Mouse (Mus musculus): ENCODE results near the gene Dok7. TPM values are rescaled to one million over a fixed set of nuclear protein-coding genes. Genes with fewer than 3 reads are reported as not detected.

The Dok7 gene
- polyA plus RNA-seq, 1 experiment: not detected

- Histone ChIP-seq H3K4me3 (replicated peaks) (no peak overlapping the region), H3K9me3 (ENCODE audit: control insufficient read depth, low read length) (no peaks in the 10 kb centered on the region), H3K4me1 (ENCODE audit: control insufficient read depth) (peaks cover 20% of the 10 kb centered on the region), H3K27me3 (ENCODE audit: control insufficient read depth) (peaks cover 29% of the 10 kb centered on the region), H3K36me3 (ENCODE audit: control insufficient read depth) (no peaks in the 10 kb centered on the region)
- TF ChIP-seq GATA1 (IDR thresholded peaks at IDR 0.05; ENCODE audit: low read length) (no peak), TAL1 (IDR thresholded peaks at IDR 0.05; ENCODE audit: low read length) (no peak)
Measured at GRCm38 (mm10) chr5:35120024-35120423, 63.5 kb downstream of the Dok7 start.

- Histone ChIP-seq H3K27me3 (ENCODE audit: control insufficient read depth) (peaks cover 4% of the 10 kb centered on the region), H3K4me3 (replicated peaks) (no peak overlapping the region), H3K9me3 (ENCODE audit: control insufficient read depth, low read length) (peaks cover 3% of the 10 kb centered on the region), H3K36me3 (ENCODE audit: control insufficient read depth) (no peaks in the 10 kb centered on the region), H3K4me1 (ENCODE audit: control insufficient read depth) (peaks cover 3% of the 10 kb centered on the region; the same call in 1 of the 2 replicates)
- TF ChIP-seq TAL1 (IDR thresholded peaks at IDR 0.05; ENCODE audit: low read length) (no peak), GATA1 (IDR thresholded peaks at IDR 0.05; ENCODE audit: low read length) (no peak)
Measured at GRCm38 (mm10) chr5:35129208-35129607, 72.6 kb downstream of the Dok7 start.

DNA sequence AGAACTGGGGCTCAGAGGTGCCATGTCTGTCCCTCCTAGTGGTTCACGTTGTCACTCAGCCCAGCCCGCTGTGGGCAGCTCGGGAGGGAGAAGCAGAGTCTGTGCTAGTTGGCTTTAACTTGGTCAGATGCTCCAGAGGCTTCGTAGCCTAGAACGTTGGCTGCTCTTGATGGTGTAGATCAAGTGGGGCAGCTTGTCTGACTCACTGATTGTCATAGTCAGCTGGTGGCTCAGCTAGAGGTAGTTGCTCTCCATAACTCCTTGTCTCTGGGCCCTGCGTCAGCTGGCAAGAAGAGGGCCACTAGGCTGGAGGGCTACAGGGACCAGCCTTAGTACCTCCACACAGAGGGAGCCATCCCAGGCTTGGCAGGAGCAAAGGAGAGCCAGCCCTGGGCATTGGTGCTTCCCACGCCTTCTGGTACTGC is 73.2 kb downstream of the Dok7 start:
- H3K9me3 ChIP-seq (ENCODE audit: control insufficient read depth, low read length): peaks cover 3% of the 10 kb centered on the region
- peaks cover 3% of the 10 kb centered on the region; the same call in 1 of the 2 replicates for H3K4me1 ChIP-seq (ENCODE audit: control insufficient read depth)
- no peak for TF ChIP-seq GATA1 (IDR thresholded peaks at IDR 0.05; ENCODE audit: low read length)
- no peak for TF ChIP-seq TAL1 (IDR thresholded peaks at IDR 0.05; ENCODE audit: low read length)
- no peak overlapping the region for H3K4me3 ChIP-seq (replicated peaks)
- no peaks in the 10 kb centered on the region for H3K36me3 ChIP-seq (ENCODE audit: control insufficient read depth)
- peaks cover 4% of the 10 kb centered on the region for H3K27me3 ChIP-seq (ENCODE audit: control insufficient read depth)

DNA sequence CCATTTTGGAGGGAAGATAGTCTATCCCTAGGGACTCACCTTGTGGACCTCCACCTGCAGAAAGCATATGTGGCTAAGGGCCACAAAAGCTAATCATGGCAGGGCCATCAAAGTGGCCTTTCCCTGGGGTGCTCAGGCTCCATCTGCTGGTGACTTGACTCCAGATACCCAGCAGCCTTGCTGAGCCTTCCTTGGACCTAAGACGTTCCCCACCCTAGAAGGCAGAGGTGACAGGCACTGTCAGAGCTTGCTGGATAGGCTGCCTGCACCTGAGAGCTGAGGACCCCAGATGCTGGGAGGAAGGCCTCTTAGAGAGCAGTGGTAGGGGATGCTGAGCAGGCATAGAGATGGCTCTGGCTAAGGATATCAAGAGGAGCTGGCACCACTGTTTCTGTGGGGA is 74.7 kb downstream of the Dok7 start:
- Histone ChIP-seq H3K9me3 (ENCODE audit: control insufficient read depth, low read length) (peaks cover 3% of the 10 kb centered on the region), H3K4me3 (replicated peaks) (no peak overlapping the region), H3K27me3 (ENCODE audit: control insufficient read depth) (peaks cover 4% of the 10 kb centered on the region), H3K36me3 (ENCODE audit: control insufficient read depth) (no peaks in the 10 kb centered on the region), H3K4me1 (ENCODE audit: control insufficient read depth) (peaks cover 3% of the 10 kb centered on the region; the same call in 1 of the 2 replicates)
- TF ChIP-seq TAL1 (IDR thresholded peaks at IDR 0.05; ENCODE audit: low read length): no peak
- TF ChIP-seq GATA1 (IDR thresholded peaks at IDR 0.05; ENCODE audit: low read length): no peak

DNA sequence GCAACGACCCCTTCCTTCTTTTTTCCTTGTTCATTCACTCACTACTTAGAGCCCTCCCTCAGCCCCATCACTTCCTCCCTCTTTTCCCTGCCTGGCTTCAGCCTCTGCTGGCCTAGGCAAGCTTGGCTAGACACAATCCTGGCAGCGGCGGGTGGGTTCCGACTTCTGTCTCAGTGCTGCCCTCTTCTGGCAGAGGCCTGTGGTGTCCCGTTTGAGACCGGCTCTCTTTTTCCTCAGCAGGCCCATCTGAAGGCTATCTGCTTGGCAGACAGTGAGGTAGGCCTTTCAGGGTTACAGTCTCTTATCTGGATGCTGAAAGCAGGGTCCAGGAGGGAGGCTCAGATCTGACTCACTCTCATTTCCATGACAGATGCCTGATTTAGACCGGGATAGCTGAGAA is 75.2 kb downstream of the Dok7 start:
- peaks cover 4% of the 10 kb centered on the region for H3K27me3 ChIP-seq (ENCODE audit: control insufficient read depth)
- no peaks in the 10 kb centered on the region for H3K36me3 ChIP-seq (ENCODE audit: control insufficient read depth)
- H3K4me3 ChIP-seq (replicated peaks): no peak overlapping the region
- peaks cover 3% of the 10 kb centered on the region for H3K9me3 ChIP-seq (ENCODE audit: control insufficient read depth, low read length)
- TF ChIP-seq GATA1 (IDR thresholded peaks at IDR 0.05; ENCODE audit: low read length): no peak
- TF ChIP-seq TAL1 (IDR thresholded peaks at IDR 0.05; ENCODE audit: low read length): no peak
- H3K4me1 ChIP-seq (ENCODE audit: control insufficient read depth): peaks cover 3% of the 10 kb centered on the region; the same call in 1 of the 2 replicates

DNA sequence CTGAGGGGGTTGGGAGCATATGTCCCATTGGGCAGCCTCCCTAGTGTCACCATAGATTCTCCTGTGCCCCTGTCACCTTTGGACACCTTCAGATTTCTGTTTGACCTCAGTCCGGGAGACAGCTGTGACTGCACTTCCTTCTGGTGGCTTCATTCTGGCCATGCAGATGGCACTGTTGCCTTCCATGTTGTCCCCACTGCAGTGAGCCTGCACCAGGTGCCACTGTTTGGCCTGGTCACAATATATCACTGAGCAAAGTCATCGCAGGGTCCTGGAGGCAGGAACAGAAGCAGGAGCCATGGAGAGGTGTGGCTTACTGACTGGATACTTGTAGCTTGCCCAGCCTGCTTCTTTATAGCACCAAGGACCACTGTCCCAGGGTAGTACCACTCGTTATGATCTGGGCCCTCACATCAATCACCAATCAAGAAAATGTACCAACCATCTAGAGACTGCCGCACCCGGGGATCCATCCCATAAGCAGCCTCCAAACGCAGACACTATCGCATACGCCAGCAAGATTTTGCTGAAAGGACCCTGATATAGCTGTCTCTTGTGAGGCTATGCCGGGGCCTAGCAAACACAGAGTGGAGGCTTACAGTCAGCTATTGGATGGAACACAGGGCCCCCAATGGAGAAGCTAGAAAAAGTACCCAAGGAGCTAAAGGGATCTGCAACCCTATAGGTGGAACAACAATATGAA is 75.9 kb downstream of the Dok7 start:
- Histone ChIP-seq H3K4me3 (replicated peaks) (no peak overlapping the region), H3K27me3 (ENCODE audit: control insufficient read depth) (peaks cover 4% of the 10 kb centered on the region), H3K36me3 (ENCODE audit: control insufficient read depth) (no peaks in the 10 kb centered on the region), H3K4me1 (ENCODE audit: control insufficient read depth) (peaks cover 3% of the 10 kb centered on the region; the same call in 1 of the 2 replicates), H3K9me3 (ENCODE audit: control insufficient read depth, low read length) (peaks cover 3% of the 10 kb centered on the region)
- TF ChIP-seq GATA1 (IDR thresholded peaks at IDR 0.05; ENCODE audit: low read length) (no peak), TAL1 (IDR thresholded peaks at IDR 0.05; ENCODE audit: low read length) (no peak)

DNA sequence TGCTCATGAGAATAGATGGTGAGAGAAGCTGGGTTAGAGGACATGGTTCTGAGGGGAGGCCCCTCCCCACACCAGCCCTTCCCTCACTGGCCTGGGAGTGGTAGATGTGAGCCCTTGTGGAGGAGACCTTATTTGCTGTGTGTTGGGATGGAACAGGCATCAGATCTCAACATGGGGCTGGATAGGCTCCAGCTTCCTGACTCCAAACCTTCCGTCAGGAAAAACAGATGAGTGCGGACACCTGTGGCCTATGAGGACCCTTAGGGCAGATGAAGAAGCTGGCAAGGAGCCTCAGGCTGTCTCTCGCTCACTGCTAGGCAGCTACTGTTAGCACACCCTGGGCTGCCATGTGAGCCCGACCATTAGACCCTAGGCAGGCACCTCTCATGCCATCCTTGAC is 76.9 kb downstream of the Dok7 start:
- peaks cover 3% of the 10 kb centered on the region for H3K9me3 ChIP-seq (ENCODE audit: control insufficient read depth, low read length)
- no peak overlapping the region for H3K4me3 ChIP-seq (replicated peaks)
- peaks cover 3% of the 10 kb centered on the region; the same call in 1 of the 2 replicates for H3K4me1 ChIP-seq (ENCODE audit: control insufficient read depth)
- TF ChIP-seq GATA1 (IDR thresholded peaks at IDR 0.05; ENCODE audit: low read length) (no peak), TAL1 (IDR thresholded peaks at IDR 0.05; ENCODE audit: low read length) (no peak)
- H3K36me3 ChIP-seq (ENCODE audit: control insufficient read depth): no peaks in the 10 kb centered on the region
- H3K27me3 ChIP-seq (ENCODE audit: control insufficient read depth): peaks cover 2% of the 10 kb centered on the region

DNA sequence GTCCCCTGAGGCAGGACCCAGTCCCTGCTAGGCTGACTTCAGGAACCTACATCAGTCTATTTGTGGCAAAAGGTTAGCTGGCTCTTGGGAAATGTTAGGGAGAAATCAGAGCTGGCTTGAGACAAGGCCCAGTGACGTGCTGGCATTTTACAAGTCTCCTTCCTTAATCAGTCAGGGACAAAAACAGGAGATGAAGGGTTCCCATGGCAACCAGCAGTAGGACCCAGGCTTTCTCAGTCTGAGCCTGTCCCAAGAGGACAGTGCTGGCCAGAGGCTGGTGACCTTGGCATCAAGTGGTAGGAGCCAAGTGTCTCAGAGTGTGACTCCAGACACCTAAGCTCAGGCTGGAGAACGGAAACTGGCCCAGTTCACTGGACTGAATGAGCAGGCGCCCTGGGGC is 77.7 kb downstream of the Dok7 start:
- Histone ChIP-seq H3K4me3 (replicated peaks) (no peak overlapping the region), H3K27me3 (ENCODE audit: control insufficient read depth) (peaks cover 2% of the 10 kb centered on the region)
- no peak for TF ChIP-seq TAL1 (IDR thresholded peaks at IDR 0.05; ENCODE audit: low read length)
- no peak for TF ChIP-seq GATA1 (IDR thresholded peaks at IDR 0.05; ENCODE audit: low read length)

DNA sequence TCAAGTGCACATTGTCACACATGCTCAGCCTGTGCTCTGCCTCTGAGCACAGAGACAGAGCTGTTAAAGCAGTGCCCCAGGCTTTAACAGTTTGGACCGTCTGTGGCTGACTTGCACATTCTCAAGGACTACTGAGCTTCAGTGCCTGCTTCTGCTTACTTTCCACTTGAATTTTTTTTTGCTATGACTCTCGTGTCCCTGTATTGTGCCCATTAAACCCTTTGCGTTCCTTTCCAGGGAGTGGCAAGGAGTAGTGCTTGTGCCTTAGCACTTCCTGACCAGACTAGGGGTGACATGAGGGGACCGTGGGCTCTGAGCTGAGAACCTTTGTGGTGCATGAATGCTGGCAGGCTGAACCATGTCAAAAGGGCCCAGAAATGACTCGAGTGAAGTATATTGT is 79.3 kb downstream of the Dok7 start:
- Histone ChIP-seq H3K9me3 (ENCODE audit: control insufficient read depth, low read length) (no peaks in the 10 kb centered on the region; the same call in 1 of the 2 replicates), H3K4me3 (replicated peaks) (no peak overlapping the region), H3K36me3 (ENCODE audit: control insufficient read depth) (no peaks in the 10 kb centered on the region), H3K27me3 (ENCODE audit: control insufficient read depth) (no peaks in the 10 kb centered on the region; the same call in 1 of the 2 replicates), H3K4me1 (ENCODE audit: control insufficient read depth) (peaks cover 3% of the 10 kb centered on the region; the same call in 1 of the 2 replicates)
- TF ChIP-seq GATA1 (IDR thresholded peaks at IDR 0.05; ENCODE audit: low read length) (no peak), TAL1 (IDR thresholded peaks at IDR 0.05; ENCODE audit: low read length) (no peak)

More for the DNA sequence above, 77.7 kb downstream of the Dok7 start:
- H3K4me1 ChIP-seq (ENCODE audit: control insufficient read depth): peaks cover 3% of the 10 kb centered on the region; the same call in 1 of the 2 replicates
- no peaks in the 10 kb centered on the region for H3K36me3 ChIP-seq (ENCODE audit: control insufficient read depth)
- H3K9me3 ChIP-seq (ENCODE audit: control insufficient read depth, low read length): peaks cover 3% of the 10 kb centered on the region

Other genes starting within 250 kb of the Dok7 start
- 0.29 and 0.81 TPM in 2 replicates for gene Msantd1, start 148.8 kb upstream of the Dok7 start, polyA plus RNA-seq (2012)
- gene Rgs12, start 107.3 kb upstream of the Dok7 start, polyA plus RNA-seq (2012): 8.3 and 9.3 TPM in 2 replicates
- gene Hgfac, start 15.3 kb upstream of the Dok7 start, polyA plus RNA-seq (2012): 0.18 and 0.22 TPM in 2 replicates
- 1.3 and 2.8 TPM in 2 replicates for gene Lrpap1, start 49.0 kb downstream of the Dok7 start, polyA plus RNA-seq (2012)
- gene Adra2c, start 221.6 kb downstream of the Dok7 start, polyA plus RNA-seq (2012): not detected in 2 replicates

Measured in erythroblast, embryonic 14.5 days (primary cell).